Mouse (Mus musculus) forebrain, embryonic 10.5 days (tissue): Measurements from ENCODE around the gene Stn1. TPM values are rescaled to one million over a fixed set of nuclear protein-coding genes. Genes with fewer than 3 reads are reported as not detected.
A peak's percentile ranks its signal among the peaks of the same experiment; 100 is the strongest.

ENCODE experiments used
- DNase-seq: peaks from one replicate; pipeline ENCODE4 v3.0.0-alpha.2; 2017; ENCODE audit warnings: low spot score; ENCODE audit errors: extremely low spot score
- H3K27ac ChIP-seq: fragments of 300-500 bp; sonication (generic); 2 replicates; pipeline ENCODE4 v1.5.1; 2016; ENCODE audit warnings: mild to moderate bottlenecking
- H3K27me3 ChIP-seq: fragments of 300-500 bp; sonication (generic); 2 replicates; pipeline ENCODE4 v1.6.1; 2016; ENCODE audit warnings: mild to moderate bottlenecking; ENCODE audit not compliant: poor library complexity, severe bottlenecking
- H3K36me3 ChIP-seq: fragments of 300-500 bp; sonication (generic); replicated peaks from 2 replicates; pipeline ENCODE4 v1.6.1; 2016; ENCODE audit warnings: mild to moderate bottlenecking, moderate library complexity
- H3K4me1 ChIP-seq: fragments of 300-500 bp; sonication (generic); 2 replicates; pipeline ENCODE4 v1.6.1; 2016
- H3K4me3 ChIP-seq: fragments of 300-500 bp; sonication (generic); 2 replicates; pipeline ENCODE4 v1.5.1; 2016; ENCODE audit warnings: mild to moderate bottlenecking, moderate library complexity
- H3K9me3 ChIP-seq: fragments of 300-500 bp; sonication (generic); 2 replicates; pipeline ENCODE4 v1.6.1; 2016; ENCODE audit warnings: mild to moderate bottlenecking, moderate library complexity
- WGBS: fragments of 180-500 bp; shearing (Covaris S2); methylation state at CpG from one replicate; pipeline ENCODE4 v1.1.7; 2016; 5-methylcytosine and 5-hydroxymethylcytosine counted together
- polyA plus RNA-seq: library from polyadenylated mRNA; unstranded; fragments of >200 nt; fragmentation: Nextera tagmentation; extraction: Ambion mirVana; gene quantifications from 2 replicates; pipeline ENCODE4 v1.2.1, GENCODE M21; 2016

Gene Stn1
- polyA plus RNA-seq, 1 experiment from 2014 or later: 68.1 TPM

- 77% methylated on average over 9 of the region's 9 CpGs for WGBS
- peaks cover 6% of the 10 kb centered on the region; the same call in 1 of the 2 replicates for H3K9me3 ChIP-seq
- H3K36me3 ChIP-seq: peaks cover 11% of the 10 kb centered on the region
- H3K4me3 ChIP-seq: no peak overlapping the region
- no peak overlapping the region for H3K27ac ChIP-seq
- no peak for DNase-seq
- H3K27me3 ChIP-seq: peaks cover 29% of the 10 kb centered on the region
- H3K4me1 ChIP-seq: peaks cover 77% of the 10 kb centered on the region
These were observed 75.9 kb downstream of the Stn1 start for GRCm38 (mm10) chr19:47461386-47461785.

GRCm38 (mm10) chr19:47460120-47460960 is 77.0 kb downstream of the Stn1 start:
- Histone ChIP-seq H3K36me3 (peaks cover 14% of the 10 kb centered on the region), H3K4me1 (peaks cover 84% of the 10 kb centered on the region), H3K27ac (no peak overlapping the region), H3K9me3 (peaks cover 6% of the 10 kb centered on the region; the same call in 1 of the 2 replicates), H3K4me3 (no peak overlapping the region), H3K27me3 (peaks cover 24% of the 10 kb centered on the region)
- WGBS: 79% methylated on average over 19 of the region's 19 CpGs
- DNase-seq: no peak

- Histone ChIP-seq H3K27me3 (peaks cover 28% of the 10 kb centered on the region), H3K27ac (no peak overlapping the region), H3K36me3 (peaks cover 14% of the 10 kb centered on the region), H3K4me3 (no peak overlapping the region), H3K4me1 (peaks cover 84% of the 10 kb centered on the region), H3K9me3 (peaks cover 6% of the 10 kb centered on the region; the same call in 1 of the 2 replicates)
- WGBS: 90% methylated on average over 5 of the region's 5 CpGs
- no peak for DNase-seq
These were observed 78.1 kb downstream of the Stn1 start for GRCm38 (mm10) chr19:47459214-47459613.

- H3K9me3 ChIP-seq: peaks cover 6% of the 10 kb centered on the region; the same call in 1 of the 2 replicates
- no peak for DNase-seq
- no peak overlapping the region for H3K4me3 ChIP-seq
- H3K36me3 ChIP-seq: peaks cover 14% of the 10 kb centered on the region
- H3K27me3 ChIP-seq: peaks cover 28% of the 10 kb centered on the region
- WGBS: 81% methylated on average over 17 of the region's 17 CpGs
- H3K4me1 ChIP-seq: peaks cover 84% of the 10 kb centered on the region
- H3K27ac ChIP-seq: peak overlapping the region; percentile 53; the same call in 1 of the 2 replicates
These were observed 78.7 kb downstream of the Stn1 start for GRCm38 (mm10) chr19:47458504-47459161.

- peak overlapping the region; percentile 53 for H3K27ac ChIP-seq
- 78% methylated on average over 13 of the region's 13 CpGs for WGBS
These were observed 79.4 kb downstream of the Stn1 start for GRCm38 (mm10) chr19:47457711-47458503.

GRCm38 (mm10) chr19:47456021-47456420 is 81.3 kb downstream of the Stn1 start:
- no peak for DNase-seq
- no peaks in the 10 kb centered on the region for H3K9me3 ChIP-seq
- no peak overlapping the region for H3K27ac ChIP-seq
- peaks cover 84% of the 10 kb centered on the region for H3K4me1 ChIP-seq
- H3K36me3 ChIP-seq: 0 out of 2 replicates have a peak, but pooled peaks cover 3% of the 10 kb centered on the region
- H3K27me3 ChIP-seq: peaks cover 11% of the 10 kb centered on the region
- WGBS: 76% methylated on average over 6 of the region's 6 CpGs
- H3K4me3 ChIP-seq: no peak overlapping the region

More at GRCm38 (mm10) chr19:47457711-47458503, 79.4 kb downstream of the Stn1 start:
- DNase-seq: no peak
- Histone ChIP-seq H3K4me3 (no peak overlapping the region), H3K36me3 (peaks cover 14% of the 10 kb centered on the region), H3K4me1 (peaks cover 81% of the 10 kb centered on the region), H3K9me3 (peaks cover 6% of the 10 kb centered on the region; the same call in 1 of the 2 replicates), H3K27me3 (peaks cover 28% of the 10 kb centered on the region)

- H3K4me1 ChIP-seq: peaks cover 85% of the 10 kb centered on the region
- H3K36me3 ChIP-seq: 0 out of 2 replicates have a peak, but pooled peaks cover 3% of the 10 kb centered on the region
- no peak overlapping the region for H3K27ac ChIP-seq
- no peaks in the 10 kb centered on the region for H3K9me3 ChIP-seq
- no peak overlapping the region for H3K4me3 ChIP-seq
- WGBS: 83% methylated on average over 15 of the region's 15 CpGs
- DNase-seq: no peak
- H3K27me3 ChIP-seq: peaks cover 11% of the 10 kb centered on the region
These were observed 82.1 kb downstream of the Stn1 start for GRCm38 (mm10) chr19:47455001-47455755.

GRCm38 (mm10) chr19:47454167-47455000 is 82.9 kb downstream of the Stn1 start:
- no peak overlapping the region for H3K4me3 ChIP-seq
- DNase-seq: no peak
- no peaks in the 10 kb centered on the region for H3K9me3 ChIP-seq
- H3K36me3 ChIP-seq: 0 out of 2 replicates have a peak, but pooled peaks cover 3% of the 10 kb centered on the region
- peak overlapping the region; percentile 45 for H3K27ac ChIP-seq
- peaks cover 9% of the 10 kb centered on the region for H3K27me3 ChIP-seq
- H3K4me1 ChIP-seq: peaks cover 85% of the 10 kb centered on the region
- WGBS: 75% methylated on average over 11 of the region's 11 CpGs

- 87% methylated on average over 7 of the region's 7 CpGs for WGBS
- H3K27ac ChIP-seq: no peak overlapping the region
- 0 out of 2 replicates have a peak, but pooled peaks cover 3% of the 10 kb centered on the region for H3K36me3 ChIP-seq
- H3K9me3 ChIP-seq: no peaks in the 10 kb centered on the region
- peaks cover 85% of the 10 kb centered on the region for H3K4me1 ChIP-seq
- H3K4me3 ChIP-seq: no peak overlapping the region
- peaks cover 15% of the 10 kb centered on the region for H3K27me3 ChIP-seq
- no peak for DNase-seq
These were observed 84.0 kb downstream of the Stn1 start for GRCm38 (mm10) chr19:47453352-47453751.

GRCm38 (mm10) chr19:47452682-47453081 is 84.6 kb downstream of the Stn1 start:
- Histone ChIP-seq H3K4me3 (no peak overlapping the region), H3K27me3 (peaks cover 15% of the 10 kb centered on the region), H3K36me3 (0 out of 2 replicates have a peak, but pooled peaks cover 3% of the 10 kb centered on the region), H3K4me1 (peaks cover 85% of the 10 kb centered on the region), H3K27ac (no peak overlapping the region), H3K9me3 (no peaks in the 10 kb centered on the region)
- no peak for DNase-seq
- 94% methylated on average over 10 of the region's 10 CpGs for WGBS

GRCm38 (mm10) chr19:47452211-47452610 is 85.1 kb downstream of the Stn1 start:
- no peak for DNase-seq
- no peaks in the 10 kb centered on the region for H3K9me3 ChIP-seq
- no peak overlapping the region for H3K4me3 ChIP-seq
- peaks cover 15% of the 10 kb centered on the region for H3K27me3 ChIP-seq
- H3K27ac ChIP-seq: no peak overlapping the region
- H3K36me3 ChIP-seq: 0 out of 2 replicates have a peak, but pooled peaks cover 3% of the 10 kb centered on the region
- H3K4me1 ChIP-seq: peaks cover 85% of the 10 kb centered on the region
- WGBS: 93% methylated on average over 7 of the region's 7 CpGs
